Mouse (Mus musculus): ENCODE data around the gene Tlx3.

- TF ChIP-seq USF1 (IDR thresholded peaks at IDR 0.05; ENCODE audit: low read depth) (no peak), POLR2A (IDR thresholded peaks at IDR 0.05; ENCODE audit: insufficient read length, low read depth) (no peak), MAX (IDR thresholded peaks at IDR 0.05; ENCODE audit: low read depth) (no peak), CEBPB (IDR thresholded peaks at IDR 0.05; ENCODE audit: insufficient read depth, poor library complexity, severe bottlenecking) (no peak), POLR2AphosphoS2 (IDR thresholded peaks at IDR 0.05; ENCODE audit: insufficient read length, low read depth) (no peak), MYOG (IDR thresholded peaks at IDR 0.05; ENCODE audit: control insufficient read depth in 1 of 3, insufficient read depth in 1 of 3, insufficient read length in 2 of 3, low read depth in 2 of 3) (no peak), E2F4 (IDR thresholded peaks at IDR 0.05; ENCODE audit: insufficient read depth) (no peak), TCF3 (IDR thresholded peaks at IDR 0.05; ENCODE audit: insufficient read length, low read depth) (no peak), TCF12 (IDR thresholded peaks at IDR 0.05; ENCODE audit: insufficient read depth, poor library complexity, severe bottlenecking) (no peak)
Observed at GRCm38 (mm10) chr11:33203383-33204328, at the start of gene Tlx3.
